In the genomic region with DNA sequence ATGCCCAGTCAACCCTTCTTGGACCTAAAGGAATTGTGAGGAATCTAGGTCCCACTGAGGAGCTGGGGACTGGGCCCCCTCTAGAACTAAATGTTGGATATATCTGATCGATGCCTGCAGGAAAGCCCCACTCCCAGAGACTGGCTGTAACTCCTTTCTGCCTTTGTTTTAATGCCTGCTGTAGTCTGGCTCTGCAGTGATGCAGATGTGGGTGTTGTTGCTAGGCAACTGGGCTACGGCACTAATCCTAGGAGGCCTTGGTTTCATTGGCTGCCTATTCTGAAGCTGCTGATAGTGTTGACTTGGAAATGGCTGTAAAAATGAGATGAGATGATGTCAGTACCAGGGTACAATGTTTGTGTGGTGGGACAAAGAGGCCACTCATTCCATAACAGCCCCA, we compare ENCODE assay signal across 9 mouse cellular contexts.
DNase-seq lines count a peak whose midpoint lies in the region; ATAC-seq and TF ChIP-seq lines count a peak whose summit lies in the region.
"Had no signal": no experiment of that assay in that cellular context is flagged by ENCODE, and none has a peak within 500 bp of the region (broad histone marks: within the 10 kb centered on the region; RNA-seq: fewer than 3 reads in every experiment).

No protein-coding gene starts in this region.

- peak overlapping the region; percentile 92 for H3K27ac ChIP-seq in hindbrain, embryonic 16.5 days (ENCODE audit: low read depth, low read length)
- peak overlapping the region; percentile 76 for H3K27ac ChIP-seq in limb, embryonic 12.5 days
- no peak overlapping the region for H3K27ac ChIP-seq in intestine, postnatal 0 days (ENCODE audit: low read depth, low read length)
- H3K27ac ChIP-seq: heart, embryonic 15.5 days had no signal

- H3K36me3 ChIP-seq in hindbrain, embryonic 16.5 days (ENCODE audit: control insufficient read depth, insufficient read depth, low read length), result no peaks in the 10 kb centered on the region
- no peaks in the 10 kb centered on the region for H3K36me3 ChIP-seq in limb, embryonic 12.5 days
- H3K36me3 ChIP-seq in intestine, postnatal 0 days (ENCODE audit: control insufficient read depth, insufficient read depth), result no peaks in the 10 kb centered on the region
- H3K36me3 ChIP-seq: heart, embryonic 15.5 days had no signal

- H3K9me3 ChIP-seq in hindbrain, embryonic 16.5 days (ENCODE audit: control insufficient read depth, low read length), result no peaks in the 10 kb centered on the region
- H3K9me3 ChIP-seq in limb, embryonic 12.5 days, result no peaks in the 10 kb centered on the region
- H3K9me3 ChIP-seq in intestine, postnatal 0 days (ENCODE audit: control insufficient read depth), result no peaks in the 10 kb centered on the region
- H3K9me3 ChIP-seq: heart, embryonic 15.5 days had no signal

- H3K4me3 ChIP-seq in hindbrain, embryonic 16.5 days (ENCODE audit: low read length), result no peak overlapping the region
- H3K4me3 ChIP-seq in limb, embryonic 12.5 days (replicated peaks), result no peak overlapping the region
- no peak overlapping the region for H3K4me3 ChIP-seq in intestine, postnatal 0 days (ENCODE audit: low read depth, low read length)
- H3K4me3 ChIP-seq: heart, embryonic 15.5 days had no signal

- no peak for TF ChIP-seq CTCF in intestine, postnatal 0 days (IDR thresholded peaks at IDR 0.05; ENCODE audit: low read depth)

- H3K9ac ChIP-seq in hindbrain, embryonic 16.5 days (ENCODE audit: low read depth, low read length), result peak overlapping the region; percentile 35
- H3K9ac ChIP-seq in limb, embryonic 12.5 days (replicated peaks), result no peak overlapping the region
- H3K9ac ChIP-seq in intestine, postnatal 0 days (ENCODE audit: low read depth, low read length), result no peak overlapping the region
- H3K9ac ChIP-seq: heart, embryonic 15.5 days had no signal

- 6% methylated on average over 2 of the region's 2 CpGs for WGBS in hindbrain, embryonic 16.5 days
- 10% methylated on average over 2 of the region's 2 CpGs for WGBS in limb, embryonic 12.5 days
- WGBS in intestine, postnatal 0 days, result 15% methylated on average over 2 of the region's 2 CpGs

- no peaks in the 10 kb centered on the region for H3K27me3 ChIP-seq in hindbrain, embryonic 16.5 days (replicated peaks; ENCODE audit: control insufficient read depth, insufficient read depth, low read length)
- no peaks in the 10 kb centered on the region for H3K27me3 ChIP-seq in limb, embryonic 12.5 days
- no peaks in the 10 kb centered on the region for H3K27me3 ChIP-seq in intestine, postnatal 0 days (replicated peaks; ENCODE audit: control insufficient read depth, insufficient read depth, low read length)
- H3K27me3 ChIP-seq: heart, embryonic 15.5 days had no signal

- peaks cover 17% of the 10 kb centered on the region for H3K4me1 ChIP-seq in hindbrain, embryonic 16.5 days (ENCODE audit: control insufficient read depth, insufficient read depth, low read depth, low read length)
- peaks cover 19% of the 10 kb centered on the region for H3K4me1 ChIP-seq in limb, embryonic 12.5 days (replicated peaks)
- no peaks in the 10 kb centered on the region for H3K4me1 ChIP-seq in intestine, postnatal 0 days (replicated peaks; ENCODE audit: control insufficient read depth, insufficient read depth, low read length)
- H3K4me1 ChIP-seq: heart, embryonic 15.5 days had no signal

- H3K4me2 ChIP-seq in hindbrain, embryonic 16.5 days (ENCODE audit: low read length), result no peak overlapping the region
- H3K4me2 ChIP-seq in limb, embryonic 12.5 days, result no peak overlapping the region
- no peak overlapping the region for H3K4me2 ChIP-seq in intestine, postnatal 0 days (replicated peaks; ENCODE audit: low read depth)
- H3K4me2 ChIP-seq: heart, embryonic 15.5 days had no signal

- peak; percentile 95 for ATAC-seq in hindbrain, embryonic 16.5 days
- ATAC-seq in limb, embryonic 12.5 days (ENCODE audit: insufficient number of reproducible peaks, insufficient read depth, low FRiP score, low TSS enrichment, low read depth), result peak; percentile 94
- no peak for ATAC-seq in intestine, postnatal 0 days
- no peak for ATAC-seq in megakaryocyte-erythroid progenitor cell, adult 5-6 weeks (replicated peaks; ENCODE audit: low FRiP score, low TSS enrichment, poor library complexity, severe bottlenecking)

- peak; percentile 82 for DNase-seq in CD4-positive, CD25-positive, alpha-beta regulatory T cell, adult 2 months (ENCODE audit: low read depth, low spot score)
- peak; percentile 49 for DNase-seq in embryo, embryonic 11.5 days (ENCODE audit: low read depth, low spot score)
- peak; percentile 70 for DNase-seq in right cerebral cortex, postnatal 14 days
- DNase-seq in thymus, postnatal 25 days, result no peak

Comparison
In these comparisons a context has a peak if more than half of its experiments do, and no peak if none do; other contexts are left out.
1. ATAC-seq: peak in hindbrain, embryonic 16.5 days (single experiment) and limb, embryonic 12.5 days (single experiment); none in intestine, postnatal 0 days (single experiment) and megakaryocyte-erythroid progenitor cell, adult 5-6 weeks (single experiment).